Mouse (Mus musculus) myocyte (in vitro differentiated cells): Measurements from ENCODE around the gene Ndufa4l2.

Source experiments
- CEBPB ChIP-seq: IDR thresholded peaks from 2 replicates; pipeline ENCODE4 v1.6.1; 2011; ENCODE audit warnings: mild to moderate bottlenecking, moderate library complexity; ENCODE audit not compliant: poor library complexity, insufficient read depth, severe bottlenecking
- E2F4 ChIP-seq: IDR thresholded peaks from one replicate; pipeline ENCODE4 v1.6.1; 2011; ENCODE audit warnings: mild to moderate bottlenecking, control low read depth, moderate library complexity; ENCODE audit not compliant: insufficient read depth
- MAX ChIP-seq: IDR thresholded peaks from one replicate; pipeline ENCODE4 v1.6.1; 2011; ENCODE audit warnings: low read depth, mild to moderate bottlenecking, control low read depth
- MYOG ChIP-seq, 3 experiments: IDR thresholded peaks; one replicate each; pipeline ENCODE4 v1.6.1; 2011; ENCODE audit warnings: control low read depth in 2 of 3, low read depth in 2 of 3, mild to moderate bottlenecking in 2 of 3; ENCODE audit not compliant: insufficient read length in 2 of 3, control insufficient read depth in 1 of 3, insufficient read depth in 1 of 3
- POLR2A ChIP-seq: IDR thresholded peaks from one replicate; pipeline ENCODE4 v1.6.1; 2011; ENCODE audit warnings: low read depth, mild to moderate bottlenecking, control low read depth, moderate library complexity; ENCODE audit not compliant: insufficient read length
- POLR2AphosphoS2 ChIP-seq: IDR thresholded peaks from one replicate; pipeline ENCODE4 v1.6.1; 2011; ENCODE audit warnings: low read depth, control low read depth; ENCODE audit not compliant: insufficient read length
- TCF12 ChIP-seq: IDR thresholded peaks from one replicate; pipeline ENCODE4 v1.6.1; 2011; ENCODE audit warnings: mild to moderate bottlenecking, control low read depth; ENCODE audit not compliant: poor library complexity, insufficient read depth, severe bottlenecking
- USF1 ChIP-seq: IDR thresholded peaks from one replicate; pipeline ENCODE4 v1.6.1; 2011; ENCODE audit warnings: low read depth, mild to moderate bottlenecking, control low read depth, moderate library complexity

DNA sequence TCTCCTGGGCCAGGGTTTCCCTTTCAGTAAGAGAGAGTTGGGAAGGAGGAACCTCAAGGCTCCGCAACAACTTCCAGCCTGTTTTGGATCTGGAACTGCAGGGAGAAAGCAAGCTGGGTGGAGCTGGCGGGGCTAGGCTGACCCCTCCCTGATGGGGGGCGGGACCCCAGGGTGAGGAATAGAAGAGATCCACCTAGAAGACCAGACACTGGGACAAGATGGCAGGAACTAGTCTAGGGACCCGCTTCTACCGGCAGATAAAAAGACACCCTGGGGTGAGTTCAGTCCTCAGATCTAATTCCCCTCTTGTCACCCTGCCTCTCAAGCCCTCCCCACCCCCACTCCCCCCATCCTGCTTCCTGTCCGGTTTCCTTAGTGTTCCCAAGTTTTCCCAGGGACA lies at the start of gene Ndufa4l2:
- TF ChIP-seq POLR2AphosphoS2, result peak; percentile 25
- TF ChIP-seq POLR2A, result no peak
- TF ChIP-seq E2F4, result no peak
- TF ChIP-seq CEBPB, result no peak
- TF ChIP-seq TCF12, result no peak
- no peak for TF ChIP-seq MAX
- TF ChIP-seq USF1, result no peak
- no peak for TF ChIP-seq MYOG (IDR thresholded peaks at IDR 0.05; ENCODE audit: control insufficient read depth in 1 of 3, insufficient read depth in 1 of 3, insufficient read length in 2 of 3, low read depth in 2 of 3)
